Mouse (Mus musculus) naive thymus-derived CD4-positive, alpha-beta T cell, adult 2 months (primary cell): ENCODE data around the gene Lta.

ENCODE experiments used
- DNase-seq: peaks from one replicate; pipeline ENCODE4 v3.0.0-alpha.2; 2011; ENCODE audit warnings: low read depth

Gene Lta

GRCm38 (mm10) chr17:35157661-35158175 lies 47.4 kb downstream of the Lta start:
- DNase-seq, result no peak

- DNase-seq, result no peak
Observed at GRCm38 (mm10) chr17:35157254-35157653, 47.9 kb downstream of the Lta start.

DNA sequence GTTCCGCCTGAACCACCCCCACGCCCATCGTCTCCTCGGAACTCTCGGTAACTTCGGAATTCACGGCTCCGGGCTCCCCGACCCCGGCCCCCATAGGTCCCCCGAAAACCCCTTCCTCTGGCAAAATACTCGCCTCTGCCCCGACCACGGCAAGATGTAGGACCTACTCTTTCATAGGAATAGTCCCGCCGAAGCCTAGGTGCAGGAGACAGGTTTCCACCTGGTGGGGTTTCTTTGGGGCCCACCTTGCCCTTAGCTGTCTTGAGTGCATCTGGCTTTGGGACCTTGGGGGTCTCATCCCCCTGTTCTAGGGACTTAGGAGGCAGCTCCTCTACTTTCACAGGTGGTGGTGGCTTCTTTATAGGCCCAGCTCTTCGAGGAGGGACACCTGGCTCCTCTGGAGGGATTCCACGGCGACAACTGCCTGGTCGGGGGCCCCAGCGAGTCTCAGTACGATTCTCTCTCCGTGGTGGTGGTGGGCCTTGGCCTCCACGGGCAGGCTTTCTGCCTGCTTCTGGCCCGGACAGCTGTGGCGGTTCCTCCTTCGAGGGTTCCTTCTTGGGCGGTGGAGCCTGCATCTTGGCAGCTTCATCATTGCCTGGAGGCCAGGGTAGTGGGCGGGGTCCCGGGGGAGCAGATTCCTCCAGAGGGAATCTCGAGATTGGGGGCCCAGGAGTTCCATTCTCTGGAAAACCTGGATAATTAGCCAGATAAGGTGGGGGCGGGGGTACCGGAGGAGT lies 48.5 kb downstream of the Lta start:
- no peak for DNase-seq

GRCm38 (mm10) chr17:35155451-35155850 lies 49.7 kb downstream of the Lta start:
- DNase-seq, result no peak

DNA sequence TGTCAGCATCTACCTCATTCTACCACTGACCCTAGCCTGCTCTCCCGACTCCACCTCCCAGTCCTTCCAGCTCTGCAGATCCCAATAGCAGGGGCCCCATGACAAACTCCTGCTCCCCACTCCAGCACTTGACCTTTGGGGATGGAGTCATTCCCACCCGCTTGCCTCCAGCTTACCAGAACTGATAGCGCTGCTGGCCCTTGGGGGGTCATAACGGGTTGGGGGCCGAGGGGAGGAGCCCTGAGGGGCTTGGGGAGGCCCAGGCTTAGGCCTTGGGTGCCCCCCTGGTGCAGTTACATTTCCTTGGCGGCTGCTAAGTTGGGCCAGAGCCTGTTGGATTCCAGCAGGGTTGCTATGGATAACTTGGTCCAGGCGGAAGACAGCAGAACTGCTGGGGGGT lies 50.5 kb downstream of the Lta start:
- DNase-seq, result no peak

DNA sequence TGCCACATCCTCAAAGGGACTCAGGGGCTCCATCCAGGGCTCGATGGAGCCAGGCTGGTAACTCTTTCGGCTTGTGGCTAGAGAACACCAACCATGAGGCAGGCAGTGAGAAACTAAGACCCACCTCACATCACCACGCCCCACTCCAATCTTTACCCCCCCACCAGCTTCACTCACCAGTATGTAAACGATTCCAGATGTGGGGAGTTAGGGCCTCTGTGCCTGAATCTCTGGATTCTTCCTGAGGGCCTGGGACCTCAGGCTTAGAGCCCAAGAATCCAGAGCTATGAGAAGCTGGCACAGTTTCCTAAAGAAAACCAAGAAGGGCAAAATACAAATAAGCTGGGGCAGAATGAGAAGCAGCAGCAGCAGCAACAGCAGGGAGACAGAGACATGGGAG lies 51.2 kb downstream of the Lta start:
- DNase-seq, result no peak
